Mouse (Mus musculus) forebrain, embryonic 12.5 days (tissue): Measurements from ENCODE around the gene Zbed6. TPM values are rescaled to one million over a fixed set of nuclear protein-coding genes. Genes with fewer than 3 reads are reported as not detected.

Source experiments
- ATAC-seq: fragments of 200-750 bp; cut with Nextera tagmentation; 2 replicates; pipeline ENCODE4 v1.8.0; 2017; ENCODE audit warnings: moderate TSS enrichment; ENCODE audit not compliant: low FRiP score
- H3K27ac ChIP-seq: fragments of 300-500 bp; sonication (generic); 2 replicates; pipeline ENCODE4 v1.5.1; 2016; ENCODE audit warnings: mild to moderate bottlenecking
- H3K27me3 ChIP-seq: fragments of 300-500 bp; sonication (generic); 2 replicates; pipeline ENCODE4 v1.6.1; 2016; ENCODE audit warnings: mild to moderate bottlenecking
- H3K36me3 ChIP-seq: fragments of 300-500 bp; sonication (generic); replicated peaks from 2 replicates; pipeline ENCODE4 v1.6.1; 2016; ENCODE audit warnings: mild to moderate bottlenecking
- H3K4me1 ChIP-seq: fragments of 300-500 bp; sonication (generic); 2 replicates; pipeline ENCODE4 v1.6.1; 2016
- H3K4me2 ChIP-seq: fragments of 300-500 bp; sonication (generic); 2 replicates; pipeline ENCODE4 v1.6.1; 2016; ENCODE audit warnings: mild to moderate bottlenecking, moderate library complexity
- H3K4me3 ChIP-seq: fragments of 300-500 bp; sonication (generic); replicated peaks from 2 replicates; pipeline ENCODE4 v1.5.1; 2016; ENCODE audit warnings: mild to moderate bottlenecking
- H3K9ac ChIP-seq: fragments of 300-500 bp; sonication (generic); 2 replicates; pipeline ENCODE4 v1.6.1; 2016; ENCODE audit warnings: mild to moderate bottlenecking
- H3K9me3 ChIP-seq: fragments of 300-500 bp; sonication (generic); 2 replicates; pipeline ENCODE4 v1.6.1; 2016
- WGBS: fragments of 180-500 bp; shearing (Covaris S2); methylation state at CpG from one replicate; pipeline ENCODE4 v1.1.7; 2016; 5-methylcytosine and 5-hydroxymethylcytosine counted together
- polyA plus RNA-seq: library from polyadenylated mRNA; unstranded; fragments of >200 nt; fragmentation: Nextera tagmentation; extraction: Ambion mirVana; gene quantifications from 2 replicates; pipeline ENCODE4 v1.2.1, GENCODE M21; 2016

Zbed6 gene
- polyA plus RNA-seq, 1 experiment from 2014 or later: not detected

GRCm38 (mm10) chr1:133610601-133611000 is 50.1 kb downstream of the Zbed6 start:
- no peak; the same call in 1 of the 2 replicates for ATAC-seq

GRCm38 (mm10) chr1:133609771-133610502 is 50.7 kb downstream of the Zbed6 start, which contains the start of gene Snrpe:
TSS of gene Snrpe (minus strand) at chr1:133610291.
- Histone ChIP-seq H3K4me2 (peak within 1 kb of the TSS; percentile 70), H3K9me3 (no peaks in the 10 kb centered on the region), H3K36me3 (peaks cover 33% of the 10 kb centered on the region), H3K9ac (peak within 1 kb of the TSS; percentile 91), H3K4me1 (peaks cover 12% of the 10 kb centered on the region), H3K4me3 (peak within 1 kb of the TSS; percentile 95), H3K27ac (peak within 1 kb of the TSS; percentile 92), H3K27me3 (no peaks in the 10 kb centered on the region)
- WGBS: under 1% methylated on average over 73 of the region's 73 CpGs
- ATAC-seq: peak; percentile 98

More at GRCm38 (mm10) chr1:133610601-133611000, 50.1 kb downstream of the Zbed6 start:
- Histone ChIP-seq H3K4me1 (peaks cover 12% of the 10 kb centered on the region), H3K9me3 (no peaks in the 10 kb centered on the region), H3K36me3 (peaks cover 27% of the 10 kb centered on the region), H3K27me3 (no peaks in the 10 kb centered on the region), H3K9ac (no peak overlapping the region), H3K4me2 (0 out of 2 replicates have a peak overlapping the region, but pooled peaks have one; percentile 11), H3K4me3 (no peak overlapping the region; the same call in 1 of the 2 replicates), H3K27ac (no peak overlapping the region)
- WGBS: 61% methylated on average over 6 of the region's 6 CpGs

Other genes starting within 250 kb of the Zbed6 start
- gene Sox13, start 236.5 kb downstream of the Zbed6 start, polyA plus RNA-seq: 13.1 and 13.3 TPM in 2 replicates
- 773 and 780 TPM in 2 replicates for gene Snrpe, start 50.6 kb downstream of the Zbed6 start, polyA plus RNA-seq
- gene Gm38394, start 433 bp upstream of the Zbed6 start, polyA plus RNA-seq: 6.3 and 6.4 TPM in 2 replicates
- gene Lax1, start 29.2 kb upstream of the Zbed6 start, polyA plus RNA-seq: 0.20 and 0.22 TPM in 2 replicates
- gene Atp2b4, start 140.2 kb upstream of the Zbed6 start, polyA plus RNA-seq: 8.5 and 9.2 TPM in 2 replicates
- gene Optc, start 247.1 kb upstream of the Zbed6 start, polyA plus RNA-seq: 2.6 and 3.2 TPM in 2 replicates